Mouse (Mus musculus) C2C12 (cell line): ENCODE measurements around the gene Coro1c. TPM values are rescaled to one million over a fixed set of nuclear protein-coding genes. Genes with fewer than 3 reads are reported as not detected.

Experiments
- H3K27me3 ChIP-seq: one replicate; pipeline ENCODE4 v1.6.1; 2011; ENCODE audit not compliant: control insufficient read depth, insufficient read depth, insufficient read length
- H3K36me3 ChIP-seq: one replicate; pipeline ENCODE4 v1.6.1; 2011; ENCODE audit not compliant: control insufficient read depth, insufficient read depth
- H3K4me3 ChIP-seq: one replicate; pipeline ENCODE4 v1.5.1; 2011; ENCODE audit warnings: mild to moderate bottlenecking, control low read depth; ENCODE audit not compliant: poor library complexity, insufficient read depth, severe bottlenecking
- H3K79me2 ChIP-seq: one replicate; pipeline ENCODE4 v1.6.1; 2011; ENCODE audit not compliant: control insufficient read depth, insufficient read depth
- H3K79me3 ChIP-seq: one replicate; pipeline ENCODE4 v1.6.1; 2011; ENCODE audit warnings: low read depth, control low read depth
- H3ac ChIP-seq: one replicate; pipeline ENCODE3; 2011; ENCODE audit warnings: low read depth; ENCODE audit not compliant: control insufficient read depth, insufficient read length
- CEBPB ChIP-seq: IDR thresholded peaks from one replicate; pipeline ENCODE4 v1.6.1; 2011; ENCODE audit warnings: low read depth, mild to moderate bottlenecking, control low read depth, moderate library complexity
- CTCF ChIP-seq: IDR thresholded peaks from one replicate; pipeline ENCODE4 v1.5.1; 2011; ENCODE audit not compliant: control insufficient read depth, insufficient read depth, insufficient read length
- FOSL1 ChIP-seq: IDR thresholded peaks from one replicate; pipeline ENCODE4 v1.8.0; 2011; ENCODE audit warnings: mild to moderate bottlenecking, low read length; ENCODE audit not compliant: poor library complexity, insufficient read depth, severe bottlenecking
- MAX ChIP-seq: IDR thresholded peaks from one replicate; pipeline ENCODE4 v1.6.1; 2011; ENCODE audit warnings: mild to moderate bottlenecking, control low read depth
- MYOD1 ChIP-seq: IDR thresholded peaks from one replicate; pipeline ENCODE4 v1.6.1; 2011; ENCODE audit warnings: low read depth; ENCODE audit not compliant: control insufficient read depth, insufficient read length
- MYOG ChIP-seq: IDR thresholded peaks from one replicate; pipeline ENCODE4 v1.6.1; 2011; ENCODE audit not compliant: control insufficient read depth, insufficient read length; ENCODE audit errors: extremely low read depth
- USF1 ChIP-seq: IDR thresholded peaks from one replicate; pipeline ENCODE4 v1.6.1; 2011; ENCODE audit warnings: low read depth, mild to moderate bottlenecking, control low read depth, moderate library complexity
- polyA plus RNA-seq: library from polyadenylated mRNA; unstranded; fragments of >200 nt; fragmentation: generic; extraction: Trizol; gene quantifications from one replicate; pipeline ENCODE4 v1.2.1, GENCODE M21; 2012; ENCODE audit warnings: missing spikeins

Gene Coro1c
- polyA plus RNA-seq, 1 experiment, result 156 TPM

- Histone ChIP-seq H3K27me3 (no peaks in the 10 kb centered on the region), H3K79me3 (peaks cover 77% of the 10 kb centered on the region), H3K36me3 (no peaks in the 10 kb centered on the region), H3K79me2 (peaks cover 84% of the 10 kb centered on the region), H3K4me3 (no peak overlapping the region), H3ac (no peak overlapping the region)
- no peak for TF ChIP-seq MYOD1
- no peak for TF ChIP-seq MYOG
- no peak for TF ChIP-seq CTCF
- TF ChIP-seq USF1, result no peak
- no peak for TF ChIP-seq MAX
- TF ChIP-seq FOSL1, result no peak
- no peak for TF ChIP-seq CEBPB
Observed at GRCm38 (mm10) chr5:113904987-113905386, 3.6 kb downstream of the Coro1c start.

- no peak overlapping the region for H3K4me3 ChIP-seq
- peaks cover 100% of the 10 kb centered on the region for H3K79me2 ChIP-seq
- peaks cover 96% of the 10 kb centered on the region for H3K79me3 ChIP-seq
- H3K27me3 ChIP-seq, result no peaks in the 10 kb centered on the region
- no peak for TF ChIP-seq MAX
- no peak for TF ChIP-seq CEBPB
- no peak for TF ChIP-seq MYOG
- TF ChIP-seq MYOD1, result no peak
- no peak for TF ChIP-seq USF1
- no peak for TF ChIP-seq CTCF
- TF ChIP-seq FOSL1, result no peak
- H3ac ChIP-seq, result no peak overlapping the region
- H3K36me3 ChIP-seq, result no peaks in the 10 kb centered on the region
Observed at GRCm38 (mm10) chr5:113902983-113903382, 5.6 kb downstream of the Coro1c start.

- peaks cover 97% of the 10 kb centered on the region for H3K79me3 ChIP-seq
- H3K4me3 ChIP-seq, result no peak overlapping the region
- no peaks in the 10 kb centered on the region for H3K36me3 ChIP-seq
- H3K79me2 ChIP-seq, result peaks cover 100% of the 10 kb centered on the region
- no peak overlapping the region for H3ac ChIP-seq
- TF ChIP-seq USF1 (no peak), FOSL1 (no peak), CTCF (no peak), MYOG (no peak), MYOD1 (no peak), MAX (no peak), CEBPB (no peak)
- H3K27me3 ChIP-seq, result no peaks in the 10 kb centered on the region
Observed at GRCm38 (mm10) chr5:113902017-113902416, 6.5 kb downstream of the Coro1c start.

- Histone ChIP-seq H3K4me3 (no peak overlapping the region), H3K36me3 (no peaks in the 10 kb centered on the region), H3K79me3 (peaks cover 97% of the 10 kb centered on the region), H3K79me2 (peaks cover 100% of the 10 kb centered on the region), H3K27me3 (no peaks in the 10 kb centered on the region), H3ac (no peak overlapping the region)
- TF ChIP-seq CEBPB (no peak), MAX (peak; percentile 83), USF1 (no peak), MYOG (no peak), MYOD1 (peak; percentile 76), FOSL1 (no peak), CTCF (no peak)
Observed at GRCm38 (mm10) chr5:113901074-113901571, 7.4 kb downstream of the Coro1c start.

- Histone ChIP-seq H3K36me3 (no peaks in the 10 kb centered on the region), H3K79me3 (peaks cover 96% of the 10 kb centered on the region), H3K27me3 (no peaks in the 10 kb centered on the region), H3K79me2 (peaks cover 100% of the 10 kb centered on the region), H3ac (no peak overlapping the region), H3K4me3 (no peak overlapping the region)
- TF ChIP-seq MYOD1 (no peak), CEBPB (no peak), FOSL1 (no peak), CTCF (no peak), MAX (no peak), MYOG (no peak), USF1 (no peak)
Observed at GRCm38 (mm10) chr5:113899543-113899942, 9.0 kb downstream of the Coro1c start.

GRCm38 (mm10) chr5:113892005-113892404 is 16.6 kb downstream of the Coro1c start:
- Histone ChIP-seq H3K4me3 (no peak overlapping the region), H3K79me2 (peaks cover 100% of the 10 kb centered on the region), H3K27me3 (no peaks in the 10 kb centered on the region), H3K79me3 (peaks cover 91% of the 10 kb centered on the region), H3K36me3 (no peaks in the 10 kb centered on the region), H3ac (no peak overlapping the region)
- no peak for TF ChIP-seq CTCF
- TF ChIP-seq CEBPB, result no peak
- no peak for TF ChIP-seq MAX
- no peak for TF ChIP-seq MYOD1
- no peak for TF ChIP-seq FOSL1
- TF ChIP-seq MYOG, result no peak
- TF ChIP-seq USF1, result no peak
